Mouse (Mus musculus): ENCODE measurements around the gene Mlkl.
"Not testable (repeated sequence)": the region's sequence is repeated elsewhere in the genome, so short reads cannot be mapped to it uniquely, and the experiment has no call there.

DNA sequence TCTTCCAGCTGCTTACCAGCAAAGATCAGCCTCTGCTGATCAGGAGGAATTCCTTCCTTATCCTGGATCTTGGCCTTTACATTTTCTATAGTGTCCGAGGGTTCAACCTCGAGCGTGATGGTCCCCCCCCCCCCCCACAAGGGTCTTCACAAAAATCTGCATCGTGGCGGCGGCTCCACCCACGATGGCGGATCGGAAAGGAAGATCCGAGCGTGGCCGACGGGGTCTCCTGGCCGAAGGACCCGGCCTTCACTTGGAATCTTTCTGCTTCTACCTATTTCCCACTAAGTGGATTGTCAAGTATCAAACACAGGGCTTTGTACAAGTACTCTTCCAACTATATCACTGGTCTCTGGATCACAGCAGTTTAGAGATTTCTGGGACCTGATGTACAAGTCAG is 28.0 kb downstream of the Mlkl start:
- TF ChIP-seq CTCF (IDR thresholded peaks at IDR 0.05; ENCODE audit: extremely low read depth, insufficient read depth, insufficient read length, insufficient replicate concordance); POLR2A (IDR thresholded peaks at IDR 0.05; ENCODE audit: low read depth, low read length): not testable (repeated sequence)

Measured in spleen, adult 2 months (tissue).